Mouse (Mus musculus): ENCODE results near the gene Foxp1. TPM values are rescaled to one million over a fixed set of nuclear protein-coding genes. Genes with fewer than 3 reads are reported as not detected.

Gene Foxp1
- total and polyA plus RNA-seq, 3 experiments: 16.1 to 42.0 TPM; not detected in 1

DNA sequence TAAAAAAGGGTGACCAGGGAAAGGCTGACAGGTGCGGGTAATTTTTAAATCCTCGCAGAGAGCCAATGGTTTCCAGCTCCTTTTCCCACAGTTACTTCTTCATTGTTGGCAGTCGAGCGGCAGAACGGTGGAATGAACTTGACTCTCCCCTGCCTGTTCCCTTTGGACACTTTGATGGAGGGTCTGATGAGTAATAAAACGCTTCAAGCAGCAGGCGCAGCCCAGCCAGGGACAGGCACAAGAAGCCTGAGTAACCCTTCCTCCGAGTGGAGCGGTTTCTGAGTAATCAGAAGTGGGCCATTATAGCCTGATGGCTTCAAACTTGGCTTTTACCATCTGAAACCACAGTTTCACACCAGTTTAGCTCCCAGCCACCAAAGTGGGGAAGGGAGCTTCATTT is 503.3 kb downstream of the Foxp1 start:
- Histone ChIP-seq H3K36me3 (ENCODE audit: control insufficient read depth in 1 of 2, insufficient read depth in 2 of 2, low read length in 2 of 2) (peaks cover 0 to 2% of the 10 kb centered on the region in 2 experiments; a peak in 1 of 4 replicates), H3K9ac (ENCODE audit: control insufficient read depth, low read depth, low read length, poor library complexity, severe bottlenecking) (no peak overlapping the region), H3K4me3 (ENCODE audit: control insufficient read depth in 1 of 2, insufficient read depth in 1 of 2, low read depth in 2 of 2, low read length in 2 of 2) (no peak overlapping the region), H3K4me1 (ENCODE audit: control insufficient read depth in 1 of 2, insufficient read depth in 2 of 2, low read length in 2 of 2) (no peaks in the 10 kb centered on the region), H3K27ac (ENCODE audit: control insufficient read depth, low read depth, low read length) (no peak overlapping the region), H3K27me3 (ENCODE audit: control insufficient read depth in 1 of 2, insufficient read depth in 2 of 2, low read length in 2 of 2) (no peaks in the 10 kb centered on the region), H3K9me3 (replicated peaks; ENCODE audit: insufficient read depth, low read length) (no peaks in the 10 kb centered on the region), H3K79me2 (ENCODE audit: control insufficient read depth, insufficient read depth, low read length, poor library complexity) (peaks cover 4% of the 10 kb centered on the region; the same call in 1 of the 2 replicates)
- DNase-seq (ENCODE audit: low read depth, low spot score): no peak
- no peak for TF ChIP-seq SMC3 (IDR thresholded peaks at IDR 0.05; ENCODE audit: low read depth, low read length)
- no peak for TF ChIP-seq SIN3A (IDR thresholded peaks at IDR 0.05; ENCODE audit: low read length)
- TF ChIP-seq MEF2A (IDR thresholded peaks at IDR 0.05; ENCODE audit: extremely low read depth, insufficient replicate concordance, low read depth, low read length, poor library complexity, severe bottlenecking): no peak
- TF ChIP-seq MAFK (IDR thresholded peaks at IDR 0.05; ENCODE audit: borderline replicate concordance, low read depth, low read length): no peak
- TF ChIP-seq E2F4 (IDR thresholded peaks at IDR 0.05; ENCODE audit: borderline replicate concordance, low read depth, low read length): no peak
- no peak for TF ChIP-seq ZKSCAN1 (IDR thresholded peaks at IDR 0.05; ENCODE audit: low read depth, low read length)
- TF ChIP-seq ETS1 (IDR thresholded peaks at IDR 0.05; ENCODE audit: low read depth, low read length): no peak
- no peak for TF ChIP-seq JUND (IDR thresholded peaks at IDR 0.05; ENCODE audit: low read depth, low read length)
- TF ChIP-seq POLR2A (IDR thresholded peaks at IDR 0.05; ENCODE audit: control insufficient read depth in 1 of 2, insufficient read depth in 1 of 2, low read depth in 1 of 2, low read length in 2 of 2, poor library complexity in 1 of 2): no peak
- no peak for TF ChIP-seq GABPA (IDR thresholded peaks at IDR 0.05; ENCODE audit: low read depth, low read length)
- no peak for TF ChIP-seq TBP (IDR thresholded peaks at IDR 0.05; ENCODE audit: low read depth, low read length)
- no peak for TF ChIP-seq MXI1 (IDR thresholded peaks at IDR 0.05; ENCODE audit: low read depth, low read length)
- no peak for TF ChIP-seq EP300 (IDR thresholded peaks at IDR 0.05; ENCODE audit: low read depth in 1 of 2, low read length in 2 of 2)
- no peak for TF ChIP-seq ZNF384 (IDR thresholded peaks at IDR 0.05; ENCODE audit: low read depth, low read length)
- TF ChIP-seq TAL1 (IDR thresholded peaks at IDR 0.05; ENCODE audit: low read length): no peak
- TF ChIP-seq POLR2AphosphoS2 (IDR thresholded peaks at IDR 0.05; ENCODE audit: low read length): no peak
- no peak for TF ChIP-seq POLR2AphosphoS5 (IDR thresholded peaks at IDR 0.05; ENCODE audit: borderline replicate concordance, low read depth, low read length)
- TF ChIP-seq MAX (IDR thresholded peaks at IDR 0.05; ENCODE audit: low read length): no peak
- TF ChIP-seq HCFC1 (IDR thresholded peaks at IDR 0.05; ENCODE audit: low read depth, low read length): no peak

DNA sequence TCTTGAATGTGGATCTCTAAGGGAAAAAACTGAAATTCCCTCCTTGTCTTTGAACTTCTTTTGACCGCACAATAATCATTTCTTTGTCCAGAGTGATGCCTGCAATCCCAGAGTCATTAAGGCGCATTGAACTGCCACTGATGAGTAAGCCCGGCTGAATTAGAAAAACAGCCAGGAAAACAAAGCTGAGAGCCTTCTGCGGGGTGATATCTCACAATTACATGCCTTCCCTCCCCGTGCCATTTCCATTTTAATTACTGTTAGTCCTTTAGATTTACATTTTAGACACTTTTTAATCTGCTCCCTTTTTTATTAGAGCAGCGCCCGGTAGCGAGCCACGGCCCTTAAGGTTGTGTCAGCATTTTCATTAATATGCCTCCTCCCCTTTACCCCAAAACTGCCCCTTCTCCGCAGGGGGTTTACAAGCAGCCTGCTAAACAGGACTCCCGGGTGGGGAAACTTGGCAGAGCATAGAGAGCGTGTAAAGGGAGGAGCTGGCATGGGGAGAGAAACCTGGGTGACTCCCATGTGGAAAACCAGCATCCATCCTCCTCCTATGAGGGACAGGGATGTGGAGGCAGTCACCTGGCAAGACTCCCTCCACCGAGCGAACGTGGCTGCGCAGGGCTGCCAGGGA is 508.5 kb downstream of the Foxp1 start:
- no peak for DNase-seq (ENCODE audit: low read depth, low spot score)
- H3K9me3 ChIP-seq (replicated peaks; ENCODE audit: insufficient read depth, low read length): no peaks in the 10 kb centered on the region
- peaks cover 0 to 3% of the 10 kb centered on the region in 2 experiments; a peak in 2 of 4 replicates for H3K36me3 ChIP-seq (ENCODE audit: control insufficient read depth in 1 of 2, insufficient read depth in 2 of 2, low read length in 2 of 2)
- no peak overlapping the region for H3K4me3 ChIP-seq (ENCODE audit: control insufficient read depth in 1 of 2, insufficient read depth in 1 of 2, low read depth in 2 of 2, low read length in 2 of 2)
- H3K27ac ChIP-seq (ENCODE audit: control insufficient read depth, low read depth, low read length): no peak overlapping the region
- H3K27me3 ChIP-seq (ENCODE audit: control insufficient read depth in 1 of 2, insufficient read depth in 2 of 2, low read length in 2 of 2): no peaks in the 10 kb centered on the region
- TF ChIP-seq TAL1 (IDR thresholded peaks at IDR 0.05; ENCODE audit: low read length): no peak
- no peak for TF ChIP-seq MAZ (IDR thresholded peaks at IDR 0.05; ENCODE audit: low read depth, low read length)
- no peak for TF ChIP-seq USF1 (IDR thresholded peaks at IDR 0.05; ENCODE audit: low read depth, low read length)
- no peak for TF ChIP-seq ELF1 (IDR thresholded peaks at IDR 0.05; ENCODE audit: low read depth, low read length)
- no peaks in the 10 kb centered on the region; the same call in 1 of the 2 replicates for H3K79me2 ChIP-seq (ENCODE audit: control insufficient read depth, insufficient read depth, low read length, poor library complexity)
- no peak overlapping the region for H3K9ac ChIP-seq (ENCODE audit: control insufficient read depth, low read depth, low read length, poor library complexity, severe bottlenecking)
- no peaks in the 10 kb centered on the region for H3K4me1 ChIP-seq (ENCODE audit: control insufficient read depth in 1 of 2, insufficient read depth in 2 of 2, low read length in 2 of 2)

All from MEL (cell line).